Mouse (Mus musculus) neural tube, embryonic 11.5 days (tissue): ENCODE data around the gene Casp8ap2. TPM values are rescaled to one million over a fixed set of nuclear protein-coding genes. Genes with fewer than 3 reads are reported as not detected.

Experiments used
- ATAC-seq: fragments of 200-750 bp; cut with Nextera tagmentation; 2 replicates; pipeline ENCODE4 v1.8.0; 2017; ENCODE audit warnings: moderate number of reproducible peaks, mild to moderate bottlenecking, moderate TSS enrichment, moderate library complexity; ENCODE audit not compliant: insufficient read depth, low FRiP score, low TSS enrichment
- DNase-seq: peaks from one replicate; pipeline ENCODE4 v3.0.0-alpha.2; 2015; ENCODE audit warnings: low spot score
- H3K27ac ChIP-seq: fragments of 300-500 bp; sonication (generic); 2 replicates; pipeline ENCODE4 v1.5.1; 2014; ENCODE audit warnings: low read depth, mild to moderate bottlenecking, low read length
- H3K27me3 ChIP-seq: fragments of 300-500 bp; sonication (generic); 2 replicates; pipeline ENCODE4 v1.6.1; 2014; ENCODE audit warnings: mild to moderate bottlenecking, low read length, mixed read lengths; ENCODE audit not compliant: control insufficient read depth, insufficient read depth
- H3K36me3 ChIP-seq: fragments of 300-500 bp; sonication (generic); 2 replicates; pipeline ENCODE4 v1.6.1; 2014; ENCODE audit warnings: mild to moderate bottlenecking, low read length, moderate library complexity, mixed read lengths; ENCODE audit not compliant: control insufficient read depth, insufficient read depth
- H3K4me1 ChIP-seq: fragments of 300-500 bp; sonication (generic); 2 replicates; pipeline ENCODE4 v1.6.1; 2014; ENCODE audit warnings: low read length, mixed read lengths; ENCODE audit not compliant: control insufficient read depth, insufficient read depth
- H3K4me2 ChIP-seq: fragments of 300-500 bp; sonication (generic); 2 replicates; pipeline ENCODE4 v1.6.1; 2014; ENCODE audit warnings: low read depth, mild to moderate bottlenecking, moderate library complexity
- H3K4me3 ChIP-seq: fragments of 300-500 bp; sonication (generic); 2 replicates; pipeline ENCODE4 v1.5.1; 2014; ENCODE audit warnings: low read depth, low read length
- H3K9ac ChIP-seq: fragments of 300-500 bp; sonication (generic); 2 replicates; pipeline ENCODE4 v1.6.1; 2014; ENCODE audit warnings: mild to moderate bottlenecking, low read length
- H3K9me3 ChIP-seq: fragments of 300-500 bp; sonication (generic); 2 replicates; pipeline ENCODE4 v1.6.1; 2016; ENCODE audit warnings: low read length; ENCODE audit not compliant: control insufficient read depth
- WGBS: fragments of 180-500 bp; shearing (Covaris S2); extraction: QIAGEN DNeasy Blood & Tissue Kit; methylation state at CpG from one replicate; pipeline ENCODE4 v1.1.7; 2014; 5-methylcytosine and 5-hydroxymethylcytosine counted together
- polyA plus RNA-seq: library from polyadenylated mRNA; unstranded; fragments of >200 nt; fragmentation: Nextera tagmentation; extraction: Ambion mirVana; gene quantifications from 2 replicates; pipeline ENCODE4 v1.2.1, GENCODE M21; 2014

The Casp8ap2 gene
- polyA plus RNA-seq: 55.5 and 62.7 TPM in 2 replicates

DNA sequence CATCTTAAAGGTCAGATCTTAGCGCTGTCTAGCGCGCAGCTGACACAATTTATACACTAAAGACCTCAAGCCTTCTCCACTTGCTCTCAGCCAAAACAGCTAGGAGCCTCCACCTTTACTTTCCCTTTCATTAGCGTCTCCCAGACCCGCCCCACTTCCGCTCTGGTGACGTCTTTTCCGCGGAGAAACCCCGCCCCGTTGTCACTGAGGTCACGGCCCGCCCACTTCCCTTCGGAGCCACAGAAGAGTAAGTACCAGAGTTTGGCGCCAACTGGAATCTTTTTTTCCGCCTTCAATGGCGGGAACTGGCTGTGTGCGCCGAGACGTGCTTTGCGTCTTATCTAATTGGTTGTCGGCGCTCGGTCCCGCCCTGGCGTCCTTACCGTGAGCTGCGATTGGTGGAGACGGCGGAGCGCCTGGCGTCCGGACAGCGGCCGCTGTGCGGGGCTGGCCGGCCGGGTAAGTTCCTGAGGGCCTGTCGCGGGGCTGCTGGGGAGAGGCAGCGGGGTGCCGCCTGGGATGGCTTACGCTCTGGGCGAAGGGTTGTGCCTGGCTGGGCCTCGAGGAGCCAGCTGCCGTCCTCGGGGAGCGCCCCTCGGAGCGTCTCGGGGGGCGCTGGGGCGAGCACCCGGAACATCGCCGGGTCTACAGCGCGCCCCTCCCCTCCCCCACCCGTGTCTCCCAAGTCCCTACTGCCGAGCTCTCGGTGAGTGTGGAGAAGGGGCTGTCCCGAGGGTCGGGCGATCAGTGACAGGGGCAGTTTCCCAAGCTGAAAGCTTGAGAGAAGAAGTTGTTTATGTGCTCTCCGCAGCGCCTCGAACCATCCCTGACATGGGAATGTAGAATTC lies at the start of gene Casp8ap2:
TSS of gene Casp8ap2 (plus strand) at position 418 of the 848 bp plus-strand sequence.
- DNase-seq (peak; percentile 99), ATAC-seq (peak; percentile 100)
- Histone ChIP-seq H3K4me1 (peaks cover 9% of the 10 kb centered on the region), H3K27me3 (no peaks in the 10 kb centered on the region), H3K4me3 (peak within 1 kb of the TSS; percentile 93), H3K27ac (peak within 1 kb of the TSS; percentile 70; the same call in 1 of the 2 replicates), H3K9ac (peak within 1 kb of the TSS; percentile 84), H3K36me3 (no peaks in the 10 kb centered on the region), H3K9me3 (no peaks in the 10 kb centered on the region), H3K4me2 (peak within 1 kb of the TSS; percentile 75)
- under 1% methylated on average over 64 of the region's 67 CpGs for WGBS

GRCm38 (mm10) chr4:32569054-32569453 lies 46.2 kb upstream of the Casp8ap2 start:
- no peaks in the 10 kb centered on the region for H3K27me3 ChIP-seq
- no peak overlapping the region for H3K9ac ChIP-seq
- ATAC-seq (no peak), DNase-seq (no peak)
- H3K9me3 ChIP-seq: no peaks in the 10 kb centered on the region
- no peak overlapping the region for H3K27ac ChIP-seq
- H3K4me3 ChIP-seq: no peak overlapping the region
- peaks cover 10% of the 10 kb centered on the region for H3K4me1 ChIP-seq
- 79% methylated on average over 4 of the region's 4 CpGs for WGBS
- no peak overlapping the region for H3K4me2 ChIP-seq
- no peaks in the 10 kb centered on the region for H3K36me3 ChIP-seq

GRCm38 (mm10) chr4:32569995-32570938 lies 45.0 kb upstream of the Casp8ap2 start:
- Histone ChIP-seq H3K9me3 (no peaks in the 10 kb centered on the region), H3K36me3 (no peaks in the 10 kb centered on the region), H3K4me3 (no peak overlapping the region), H3K27me3 (no peaks in the 10 kb centered on the region), H3K4me1 (peaks cover 10% of the 10 kb centered on the region), H3K4me2 (no peak overlapping the region), H3K9ac (no peak overlapping the region), H3K27ac (0 out of 2 replicates have a peak overlapping the region, but pooled peaks have one; percentile 44)
- WGBS: 58% methylated on average over 17 of the region's 17 CpGs
- ATAC-seq: 0 out of 2 replicates have a peak, but pooled peaks have one; percentile 28
- peak; percentile 46 for DNase-seq

DNA sequence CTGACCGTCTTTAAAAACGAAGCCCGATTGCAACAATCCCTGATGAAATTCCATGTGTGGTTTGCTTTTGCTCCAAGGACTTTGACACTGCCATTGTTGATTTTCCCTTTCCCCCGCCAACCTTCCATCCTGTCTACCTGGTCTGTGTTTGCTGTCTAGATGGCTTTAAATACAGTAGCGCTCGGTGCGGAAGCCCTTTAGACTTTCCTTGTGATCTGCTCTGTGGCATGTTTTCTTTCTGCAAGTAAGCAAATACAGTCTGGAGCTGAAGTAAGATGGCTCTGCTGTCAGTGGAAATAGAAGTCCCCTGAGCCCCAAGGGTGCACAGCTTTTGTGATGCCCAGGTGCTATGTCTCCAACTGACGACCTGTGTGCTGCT lies 44.3 kb upstream of the Casp8ap2 start:
- Histone ChIP-seq H3K36me3 (no peaks in the 10 kb centered on the region), H3K4me3 (no peak overlapping the region), H3K4me1 (peaks cover 10% of the 10 kb centered on the region), H3K9me3 (no peaks in the 10 kb centered on the region), H3K9ac (no peak overlapping the region), H3K27me3 (no peaks in the 10 kb centered on the region), H3K27ac (peak overlapping the region; percentile 44; the same call in 1 of the 2 replicates), H3K4me2 (no peak overlapping the region)
- ATAC-seq: no peak
- 75% methylated on average over 8 of the region's 8 CpGs for WGBS
- no peak for DNase-seq

DNA sequence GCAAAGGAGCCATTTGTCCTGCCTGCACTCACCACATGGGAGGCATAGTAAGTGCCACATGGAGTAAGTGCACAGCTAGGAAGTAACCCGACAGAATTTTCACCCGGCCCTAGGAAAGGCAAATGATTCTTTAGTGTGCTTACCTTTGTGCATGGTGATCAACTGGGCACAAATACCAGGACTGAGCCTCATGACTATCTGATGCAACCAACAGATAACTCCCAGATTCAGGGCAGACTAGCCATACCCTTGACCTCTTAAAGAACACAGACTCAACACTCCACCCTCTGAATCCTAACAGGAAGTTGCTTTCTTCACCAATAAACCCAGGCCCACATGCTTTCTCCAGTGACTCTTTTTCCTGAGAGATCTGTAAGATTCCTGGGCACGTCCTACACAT lies 43.8 kb upstream of the Casp8ap2 start:
- DNase-seq (no peak), ATAC-seq (no peak)
- peak overlapping the region; percentile 44; the same call in 1 of the 2 replicates for H3K27ac ChIP-seq
- WGBS: 69% methylated on average over 3 of the region's 3 CpGs
- H3K36me3 ChIP-seq: no peaks in the 10 kb centered on the region
- H3K27me3 ChIP-seq: no peaks in the 10 kb centered on the region
- no peak overlapping the region for H3K9ac ChIP-seq
- no peaks in the 10 kb centered on the region for H3K9me3 ChIP-seq
- no peak overlapping the region for H3K4me3 ChIP-seq
- H3K4me2 ChIP-seq: no peak overlapping the region
- peaks cover 10% of the 10 kb centered on the region for H3K4me1 ChIP-seq

DNA sequence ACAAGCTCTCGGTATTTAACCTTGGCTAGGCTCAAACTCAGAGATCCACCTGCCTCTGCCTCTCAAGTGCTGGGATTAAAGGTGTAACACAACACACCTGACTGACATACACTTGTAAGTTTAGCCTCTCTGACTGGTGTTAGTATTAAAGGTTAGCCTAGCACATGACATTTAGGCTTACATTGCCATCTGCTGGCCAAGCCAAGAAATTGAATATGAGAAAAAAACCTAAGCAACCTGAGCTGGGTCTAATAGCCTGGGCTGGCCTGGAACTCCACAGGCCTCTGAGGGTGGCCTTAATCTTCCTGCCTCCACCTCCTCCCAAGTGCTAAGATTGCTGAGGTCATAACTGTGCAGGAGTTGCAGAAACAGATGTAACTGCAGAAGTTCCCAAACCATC lies 43.1 kb upstream of the Casp8ap2 start:
- Histone ChIP-seq H3K27me3 (no peaks in the 10 kb centered on the region), H3K4me1 (peaks cover 10% of the 10 kb centered on the region), H3K36me3 (no peaks in the 10 kb centered on the region), H3K27ac (no peak overlapping the region), H3K4me2 (no peak overlapping the region), H3K4me3 (no peak overlapping the region), H3K9me3 (no peaks in the 10 kb centered on the region), H3K9ac (no peak overlapping the region)
- ATAC-seq (peak; percentile 70), DNase-seq (peak; percentile 55)
- 55% methylated on average over 1 of the region's 1 CpGs for WGBS

DNA sequence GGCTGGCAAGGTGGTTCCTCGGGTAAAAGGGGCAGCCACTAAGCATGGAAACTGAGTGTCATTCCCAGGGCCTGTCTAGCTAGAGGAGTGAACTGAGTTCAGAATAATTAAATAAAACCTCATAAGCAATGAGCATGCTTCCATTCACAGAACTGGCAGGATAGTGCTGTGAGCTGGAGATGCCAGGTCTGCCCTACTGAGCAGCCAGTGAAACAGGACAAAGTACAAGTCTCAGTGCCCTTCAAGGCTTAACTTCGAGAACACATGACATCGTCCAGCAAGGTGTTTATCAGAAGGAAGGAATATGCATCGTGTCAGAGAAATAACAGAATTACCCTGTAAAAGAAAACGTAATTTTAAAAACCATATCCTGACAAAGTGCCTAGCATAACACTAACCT lies 41.7 kb upstream of the Casp8ap2 start:
- H3K27ac ChIP-seq: no peak overlapping the region
- H3K4me3 ChIP-seq: no peak overlapping the region
- DNase-seq (no peak), ATAC-seq (no peak)
- no peak overlapping the region for H3K9ac ChIP-seq
- H3K4me1 ChIP-seq: peaks cover 10% of the 10 kb centered on the region
- H3K9me3 ChIP-seq: no peaks in the 10 kb centered on the region
- H3K27me3 ChIP-seq: no peaks in the 10 kb centered on the region
- no peaks in the 10 kb centered on the region for H3K36me3 ChIP-seq
- 92% methylated on average over 5 of the region's 5 CpGs for WGBS
- no peak overlapping the region for H3K4me2 ChIP-seq

GRCm38 (mm10) chr4:32574604-32575003 lies 40.6 kb upstream of the Casp8ap2 start:
- 86% methylated on average over 1 of the region's 1 CpGs for WGBS
- H3K4me3 ChIP-seq: no peak overlapping the region
- no peak overlapping the region for H3K4me2 ChIP-seq
- no peak overlapping the region for H3K27ac ChIP-seq
- no peaks in the 10 kb centered on the region for H3K27me3 ChIP-seq
- ATAC-seq: no peak
- 0 out of 2 replicates have a peak, but pooled peaks cover 3% of the 10 kb centered on the region for H3K36me3 ChIP-seq
- H3K9ac ChIP-seq: no peak overlapping the region
- DNase-seq: no peak
- H3K9me3 ChIP-seq: no peaks in the 10 kb centered on the region
- peaks cover 10% of the 10 kb centered on the region for H3K4me1 ChIP-seq
